Mouse (Mus musculus) gastrocnemius, postnatal 36 days (tissue): ENCODE data around the gene Gli3. TPM values are rescaled to one million over a fixed set of nuclear protein-coding genes. Genes with fewer than 3 reads are reported as not detected.

ENCODE experiments used
- DNase-seq, 2 experiments: peaks; one replicate each; pipeline ENCODE4 v3.0.0; 2022
- intact Hi-C: fragments of 180-260 bp; cut with DNase I; formaldehyde crosslinking; loops from one replicate; pipeline ENCODE4 v1.15.1; 2025
- total RNA-seq, 2 experiments: library from RNA; stranded (reverse); gene quantifications; 2 replicates each; pipeline ENCODE4 v1.2.3; 2021

Gli3 gene
- total RNA-seq, 2 experiments from 2014 or later, result 1.1 to 1.3 TPM

DNA sequence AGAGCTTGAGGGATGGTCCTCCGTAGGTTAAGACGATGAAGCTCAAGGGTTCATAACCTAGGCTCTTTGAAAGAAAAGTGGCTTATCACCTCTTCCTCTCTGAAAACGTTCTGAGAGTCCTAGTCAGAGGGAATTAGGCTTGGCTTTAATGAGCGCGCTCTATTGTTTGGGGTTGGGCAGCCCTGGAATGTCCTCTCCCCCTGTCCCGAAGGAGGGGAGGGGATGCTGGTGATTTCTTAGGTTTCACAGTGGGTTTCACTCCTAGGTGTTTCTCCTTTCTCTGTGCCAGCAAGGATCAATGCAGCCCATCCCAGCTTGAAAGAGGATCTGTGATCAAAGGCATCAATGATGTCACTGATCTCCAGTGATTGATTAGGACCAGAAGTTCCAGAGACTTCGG, 24.3 kb downstream of the Gli3 start:
- no peak for DNase-seq
- intact Hi-C loops, result no loop called here

DNA sequence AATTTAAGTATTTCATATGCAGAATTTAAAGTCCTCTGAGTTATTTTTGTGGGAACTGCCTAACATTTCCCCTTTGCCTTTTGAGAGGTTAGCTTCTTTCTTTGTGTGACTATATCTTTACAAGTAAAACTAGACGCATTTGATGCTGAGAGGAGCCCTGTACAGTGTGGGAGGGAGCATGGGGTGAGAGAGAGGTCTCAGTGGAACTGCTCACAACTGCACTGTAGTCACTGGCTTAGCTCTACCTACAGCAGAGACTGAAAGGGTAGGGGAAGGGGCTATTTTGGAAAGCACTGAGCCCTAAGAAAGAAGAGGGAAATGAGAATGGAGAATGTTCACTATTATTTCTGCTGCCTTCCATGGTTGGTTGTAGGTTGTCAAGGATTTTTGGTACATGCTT, 25.0 kb downstream of the Gli3 start:
- intact Hi-C loops, result no loop called here
- DNase-seq, result no peak

DNA sequence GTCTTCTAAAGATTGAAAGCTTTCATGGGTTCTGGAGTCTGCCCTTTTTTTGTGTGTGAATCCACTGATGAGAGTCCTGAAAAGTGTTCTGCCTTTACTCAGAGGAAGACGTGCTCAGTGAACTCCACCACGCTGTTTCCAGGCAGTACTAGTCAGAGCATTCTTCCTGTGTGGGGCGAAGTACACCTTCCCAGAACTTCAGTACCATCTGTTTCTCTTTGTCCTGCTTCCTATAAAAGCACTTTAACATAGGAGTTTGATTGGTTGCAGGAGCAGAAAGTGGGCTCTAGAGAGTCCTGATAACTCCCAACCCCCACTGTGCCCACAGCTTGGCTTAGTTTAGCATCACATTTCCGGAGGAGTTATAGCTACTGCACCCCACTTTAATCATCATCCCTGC, 32.8 kb downstream of the Gli3 start:
- intact Hi-C loops, result no loop called here
- no peak for DNase-seq

DNA sequence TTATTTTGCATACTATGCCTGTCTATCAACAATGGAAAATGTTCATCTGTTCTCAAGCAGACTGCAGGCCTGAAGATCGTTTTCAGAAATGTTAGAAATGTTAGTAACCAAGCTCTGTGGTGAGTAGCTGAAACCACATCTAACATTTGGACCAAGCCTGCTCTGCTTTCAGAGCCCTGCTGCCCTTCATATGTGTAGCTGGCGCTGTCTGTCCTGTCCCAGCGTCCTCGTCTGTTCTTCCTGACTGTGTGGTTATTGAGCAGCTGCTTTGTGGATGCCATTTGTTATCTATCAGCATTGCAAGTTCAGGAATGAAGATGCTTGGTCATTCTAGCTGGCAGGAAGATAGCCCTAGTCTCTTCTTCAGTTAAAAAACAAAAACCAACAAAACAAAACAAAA, 35.3 kb downstream of the Gli3 start:
- DNase-seq, result no peak
- intact Hi-C loops, result no loop called here

DNA sequence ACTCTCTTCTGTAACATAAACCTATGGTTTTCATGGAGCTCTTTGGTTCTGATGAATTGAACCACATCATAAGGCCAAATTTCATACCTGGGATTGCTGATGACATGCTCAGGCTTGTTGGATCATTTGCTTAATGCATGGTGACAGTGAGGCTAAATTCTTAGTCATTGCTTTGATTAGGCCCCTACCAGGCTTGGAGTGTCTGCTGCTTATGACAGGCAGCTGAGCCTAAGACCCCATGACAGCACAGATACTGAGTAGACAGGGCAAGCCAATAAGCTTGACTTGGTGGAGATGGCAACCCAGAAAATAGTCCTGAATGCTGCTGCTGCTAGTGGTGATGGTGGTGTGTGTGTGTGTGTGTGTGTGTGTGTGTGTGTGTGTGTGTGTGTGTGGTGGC, 47.9 kb downstream of the Gli3 start:
- no peak for DNase-seq
- intact Hi-C loops, result no loop called here

DNA sequence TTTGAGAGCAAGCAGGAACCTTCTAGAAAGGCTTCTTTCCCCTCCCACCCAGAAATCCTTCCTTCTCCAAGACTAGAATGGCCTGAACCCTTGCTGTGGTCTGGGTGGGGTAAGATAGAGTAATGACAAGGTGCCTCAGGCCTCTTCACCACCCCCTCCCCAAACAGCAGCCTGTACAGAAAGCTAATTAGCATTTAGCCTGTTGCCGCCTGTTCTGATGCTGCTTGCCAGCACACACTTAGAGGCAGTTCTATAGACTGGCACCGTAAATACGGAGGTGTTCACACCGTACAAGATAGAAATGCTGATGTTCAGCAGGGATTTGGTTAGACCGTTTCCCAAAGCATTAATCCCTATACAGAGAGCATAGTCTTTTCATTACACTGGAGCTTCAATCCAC, 50.1 kb downstream of the Gli3 start:
- DNase-seq, result no peak
- intact Hi-C loops, result no loop called here

DNA sequence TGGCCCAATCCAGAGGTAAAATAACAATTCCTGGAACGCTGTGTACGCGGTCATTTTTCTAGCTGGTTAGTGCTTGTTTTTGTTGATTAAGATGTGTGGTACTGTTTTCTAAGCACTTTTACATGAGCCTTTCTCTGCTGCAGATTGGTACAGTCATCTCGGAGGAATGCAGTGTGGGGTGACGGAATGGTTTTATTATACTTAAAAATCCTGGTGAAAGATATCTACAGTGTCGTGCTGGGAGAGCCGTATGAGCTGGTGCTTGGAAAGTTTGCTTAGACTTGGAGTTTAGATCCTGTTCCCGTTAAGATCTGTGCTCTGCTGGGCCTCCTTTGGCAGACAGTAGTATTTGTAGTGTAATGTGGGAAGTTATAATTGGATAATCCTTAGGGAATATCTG, 51.0 kb downstream of the Gli3 start:
- intact Hi-C loops, result no loop called here
- no peak for DNase-seq

DNA sequence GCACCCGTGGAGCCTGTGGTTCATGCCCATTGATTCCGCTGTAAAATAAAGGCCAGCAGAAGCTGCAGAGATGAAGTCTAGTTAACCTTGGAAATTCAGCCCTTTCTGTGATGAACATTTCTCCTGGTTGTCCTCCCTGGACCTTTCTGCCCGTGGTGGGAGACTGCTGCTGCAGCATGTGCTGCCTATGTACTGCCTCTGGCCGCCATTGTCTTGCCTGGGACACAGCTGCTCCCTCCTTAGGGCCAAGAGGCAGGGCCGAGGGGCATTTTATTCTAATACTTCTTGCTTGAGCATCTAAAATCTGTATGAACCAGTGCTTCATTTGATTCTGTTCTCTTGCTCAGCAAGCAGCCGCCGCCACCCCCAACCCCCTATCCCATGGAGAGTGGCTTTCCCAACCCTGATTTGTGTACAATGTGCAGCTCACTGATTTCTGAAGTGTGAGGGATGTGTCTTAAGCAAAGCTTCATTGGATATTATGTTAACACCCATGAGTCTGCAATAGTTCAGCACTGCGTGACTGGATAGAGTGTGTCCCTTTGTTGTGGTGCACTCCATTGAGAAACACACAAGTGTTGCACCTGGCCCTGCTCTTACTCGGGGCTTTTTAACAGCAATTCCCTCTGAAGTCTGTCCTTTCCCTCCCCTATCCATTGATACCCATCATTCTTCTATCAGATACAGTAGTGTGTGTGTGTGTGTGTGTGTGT, 54.2 kb downstream of the Gli3 start:
- intact Hi-C loops, result no loop called here
- no peak for DNase-seq

DNA sequence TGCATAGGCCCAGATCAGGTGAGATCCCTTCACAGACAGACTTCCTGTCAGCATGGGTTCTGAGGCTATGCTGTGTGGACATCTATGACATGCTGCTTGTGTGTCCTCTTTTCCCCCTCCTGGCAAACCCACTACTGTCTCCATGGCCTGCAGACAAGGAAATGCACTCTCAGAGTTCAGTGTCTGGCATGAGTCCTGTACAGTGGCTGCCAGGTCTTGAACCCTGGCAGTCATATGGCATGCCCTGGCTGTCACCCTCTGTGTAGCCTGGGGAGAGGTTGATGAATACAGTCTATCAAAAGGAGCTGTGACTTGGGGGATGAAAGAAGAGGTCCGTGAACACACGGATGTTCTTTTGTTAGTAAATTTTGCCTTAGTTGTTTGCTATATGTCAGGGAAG, 57.3 kb downstream of the Gli3 start:
- DNase-seq, result no peak
- intact Hi-C loops, result no loop called here

DNA sequence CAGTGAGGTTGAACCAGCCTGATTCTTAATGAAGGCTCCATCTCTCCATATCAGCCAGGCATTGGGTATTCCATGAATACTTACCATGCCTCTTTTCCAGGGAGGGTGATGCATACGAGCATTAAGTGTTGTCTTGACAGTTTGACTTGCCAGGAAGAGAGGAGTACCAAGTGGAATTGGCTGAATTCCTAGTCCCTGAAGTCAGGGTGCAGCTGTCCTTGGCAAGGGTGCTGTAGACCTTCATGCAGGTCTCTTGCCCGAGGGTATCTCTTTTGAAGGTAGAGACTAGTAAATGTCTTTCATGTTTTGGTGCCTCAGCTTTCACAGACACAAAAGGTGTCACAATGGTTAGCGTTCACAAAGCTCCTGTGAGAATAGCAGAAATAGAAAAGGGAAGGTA, 59.1 kb downstream of the Gli3 start:
- intact Hi-C loops, result no loop called here

DNA sequence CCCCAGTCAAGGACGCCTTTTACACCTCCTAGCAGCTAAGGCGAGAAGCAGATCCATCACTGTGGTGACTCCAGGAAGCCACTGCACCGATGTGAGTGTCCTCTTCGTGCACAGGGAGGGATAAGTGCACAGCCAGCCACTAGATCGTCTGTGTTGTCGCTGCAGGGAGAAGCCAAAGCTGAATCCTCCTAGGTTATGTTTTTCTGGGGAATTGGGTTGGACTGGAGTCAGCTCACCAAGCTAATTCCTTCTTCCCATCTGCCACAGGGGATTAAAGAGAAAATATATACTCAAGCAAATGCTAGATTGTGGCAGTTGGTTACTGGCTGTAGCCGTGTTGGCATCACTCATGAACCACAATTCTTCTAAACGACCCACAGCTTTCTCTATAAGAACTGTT, 61.2 kb downstream of the Gli3 start:
- intact Hi-C loops, result no loop called here

More for the DNA sequence above, 59.1 kb downstream of the Gli3 start:
- no peak for DNase-seq

DNA sequence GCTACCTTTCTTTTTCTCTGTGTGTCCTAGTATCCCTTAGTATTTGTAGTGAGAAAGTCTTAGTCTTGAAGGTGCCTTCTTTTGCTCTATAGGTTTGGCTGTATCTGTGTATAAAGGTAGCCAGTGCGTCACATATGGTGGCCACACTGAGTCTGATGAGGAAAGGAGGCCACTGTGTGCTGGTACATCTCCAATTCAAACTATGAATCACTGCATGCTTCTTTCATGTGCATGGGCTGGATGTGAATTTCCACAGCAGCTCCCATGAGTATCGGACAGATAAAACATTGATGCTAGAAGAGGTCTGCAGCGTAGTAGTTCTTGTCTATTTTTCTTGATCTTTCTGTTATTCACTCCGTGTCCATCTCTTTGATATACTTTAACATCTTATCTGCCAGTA, 63.7 kb downstream of the Gli3 start:
- no peak for DNase-seq
- intact Hi-C loops, result no loop called here

More for the DNA sequence above, 61.2 kb downstream of the Gli3 start:
- no peak for DNase-seq

DNA sequence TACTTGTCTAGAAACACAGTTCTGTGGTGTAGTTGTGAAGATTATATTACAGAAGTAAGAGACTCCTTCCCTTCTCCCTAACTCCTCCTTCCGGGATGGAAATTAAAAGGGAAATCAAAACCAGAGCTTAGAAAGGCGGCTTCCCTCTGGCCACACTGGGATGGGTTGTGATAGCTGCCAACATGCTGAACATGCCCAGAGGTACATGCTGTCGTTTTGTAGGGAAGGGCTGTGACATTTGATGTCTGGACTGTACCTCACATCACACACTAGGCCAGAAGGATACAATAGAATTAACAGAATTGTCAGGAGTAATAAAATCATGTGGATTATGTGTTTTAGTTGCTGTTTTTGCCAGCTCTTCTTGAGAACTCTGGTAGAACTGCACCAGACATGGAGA, 68.5 kb downstream of the Gli3 start:
- intact Hi-C loops, result no loop called here
- DNase-seq, result no peak

DNA sequence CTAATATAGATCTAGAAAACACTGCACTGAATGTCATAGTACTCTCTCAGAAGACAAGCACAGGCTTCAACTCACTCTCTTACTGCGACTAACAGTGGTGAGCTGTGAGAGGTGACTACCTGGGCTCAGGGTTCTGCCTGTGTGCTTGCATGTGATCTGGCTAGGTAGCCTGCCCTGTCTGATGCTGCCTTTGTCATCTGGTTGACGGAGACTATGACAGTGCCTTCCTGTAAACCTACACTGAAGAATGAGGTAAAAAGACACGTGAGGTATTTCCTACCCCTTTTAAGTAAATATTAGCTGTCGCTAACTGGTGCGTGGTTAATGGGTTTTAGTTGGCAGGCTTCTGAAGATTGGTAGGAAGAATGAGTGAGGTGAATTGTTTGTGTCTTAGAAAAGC, 74.2 kb downstream of the Gli3 start:
- intact Hi-C loops, result no loop called here
- DNase-seq, result no peak

DNA sequence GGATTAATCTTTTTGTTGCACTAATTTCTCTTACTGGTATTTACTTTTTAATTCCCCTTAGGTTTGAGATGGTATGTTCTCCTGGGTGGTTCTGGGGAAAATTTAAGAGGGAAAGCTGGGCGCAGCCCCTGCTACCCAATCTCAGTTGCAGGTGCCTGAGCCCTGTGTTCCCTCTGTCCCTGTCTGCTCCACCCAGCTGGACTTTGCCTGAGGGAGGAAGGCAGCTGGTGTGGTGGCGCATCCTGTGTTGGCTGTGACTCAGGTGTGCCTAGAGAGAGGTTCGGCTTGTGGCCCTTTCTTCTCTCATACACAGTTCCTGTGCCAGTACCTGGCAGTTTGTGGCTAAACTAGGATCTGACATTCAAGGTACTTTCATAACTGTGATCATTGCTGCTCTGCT, 74.6 kb downstream of the Gli3 start:
- intact Hi-C loops, result no loop called here
- DNase-seq, result no peak

DNA sequence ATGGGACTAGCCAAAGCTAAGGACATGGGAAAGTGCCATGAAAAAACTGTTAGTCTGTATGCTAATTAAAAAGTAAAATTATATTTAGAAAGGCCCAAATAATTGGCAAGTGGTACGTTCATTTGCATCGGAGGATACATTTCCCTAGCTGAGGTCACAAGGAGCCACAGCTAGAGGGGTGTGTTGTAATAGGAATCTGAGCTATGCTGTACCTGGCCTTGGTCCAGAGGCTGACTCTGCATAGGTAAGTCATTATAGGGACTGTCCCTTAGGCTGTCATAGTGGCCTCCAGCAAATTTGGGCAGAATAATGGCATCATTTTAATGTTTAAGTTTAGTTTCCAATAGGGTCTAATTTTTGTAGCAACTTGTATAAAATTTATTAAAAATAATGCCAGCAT, 75.4 kb downstream of the Gli3 start:
- no peak for DNase-seq

DNA sequence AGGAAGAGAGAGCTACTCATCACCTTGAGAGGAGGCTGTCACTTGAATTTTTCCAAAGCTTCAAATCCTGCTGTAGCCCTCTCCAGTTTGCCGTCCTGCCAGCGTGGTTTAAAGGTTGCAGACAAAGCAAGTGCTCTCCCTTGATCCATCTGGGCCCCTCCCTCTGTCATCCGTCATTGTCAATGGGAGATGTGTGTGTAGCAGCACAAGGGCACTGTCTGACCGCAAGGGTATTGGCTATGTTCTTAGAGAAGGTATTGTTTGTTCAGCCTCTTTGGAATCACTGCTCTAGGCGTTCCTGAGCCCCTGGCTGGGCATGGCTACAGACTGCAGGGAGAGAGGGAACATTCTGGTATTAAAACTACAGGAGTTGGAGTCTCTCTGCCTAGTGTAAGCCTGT, 79.0 kb downstream of the Gli3 start:
- DNase-seq, result no peak
- intact Hi-C loops, result no loop called here

More for the DNA sequence above, 75.4 kb downstream of the Gli3 start:
- intact Hi-C loops, result no loop called here

DNA sequence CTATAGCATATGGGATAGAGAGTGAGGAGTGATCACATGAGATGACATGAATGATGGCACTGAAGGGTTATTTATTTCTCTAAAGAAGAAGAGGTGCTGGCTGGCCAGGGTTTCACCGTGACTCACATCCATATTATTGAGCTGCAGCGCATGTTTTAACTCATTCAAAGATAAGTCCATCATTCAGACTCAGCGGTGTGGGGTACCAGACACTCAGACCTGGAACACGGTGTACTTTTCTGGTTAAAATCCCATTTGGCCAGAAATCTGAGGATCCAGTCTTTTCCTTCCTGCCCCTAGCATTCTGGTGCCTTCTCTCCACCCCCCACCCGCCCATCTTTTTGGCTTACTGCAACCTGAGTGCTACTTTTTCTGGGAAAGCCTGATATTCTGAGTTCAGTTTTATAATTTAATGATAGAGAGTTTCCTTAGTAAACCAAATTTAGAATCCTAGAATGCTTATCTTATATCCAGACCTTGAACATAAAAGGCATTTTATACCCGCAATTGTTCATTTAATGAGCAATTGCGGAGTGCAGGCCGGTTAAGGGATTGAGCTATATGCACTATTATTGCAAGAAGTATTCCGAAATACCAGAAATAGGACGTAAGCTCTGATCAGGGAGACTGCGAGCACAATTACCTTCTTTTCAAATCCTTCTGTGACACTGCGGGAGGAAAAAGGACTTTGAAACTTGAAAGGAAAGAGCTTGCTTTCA, 80.3 kb downstream of the Gli3 start:
- intact Hi-C loops, result no loop called here
- DNase-seq, result no peak

DNA sequence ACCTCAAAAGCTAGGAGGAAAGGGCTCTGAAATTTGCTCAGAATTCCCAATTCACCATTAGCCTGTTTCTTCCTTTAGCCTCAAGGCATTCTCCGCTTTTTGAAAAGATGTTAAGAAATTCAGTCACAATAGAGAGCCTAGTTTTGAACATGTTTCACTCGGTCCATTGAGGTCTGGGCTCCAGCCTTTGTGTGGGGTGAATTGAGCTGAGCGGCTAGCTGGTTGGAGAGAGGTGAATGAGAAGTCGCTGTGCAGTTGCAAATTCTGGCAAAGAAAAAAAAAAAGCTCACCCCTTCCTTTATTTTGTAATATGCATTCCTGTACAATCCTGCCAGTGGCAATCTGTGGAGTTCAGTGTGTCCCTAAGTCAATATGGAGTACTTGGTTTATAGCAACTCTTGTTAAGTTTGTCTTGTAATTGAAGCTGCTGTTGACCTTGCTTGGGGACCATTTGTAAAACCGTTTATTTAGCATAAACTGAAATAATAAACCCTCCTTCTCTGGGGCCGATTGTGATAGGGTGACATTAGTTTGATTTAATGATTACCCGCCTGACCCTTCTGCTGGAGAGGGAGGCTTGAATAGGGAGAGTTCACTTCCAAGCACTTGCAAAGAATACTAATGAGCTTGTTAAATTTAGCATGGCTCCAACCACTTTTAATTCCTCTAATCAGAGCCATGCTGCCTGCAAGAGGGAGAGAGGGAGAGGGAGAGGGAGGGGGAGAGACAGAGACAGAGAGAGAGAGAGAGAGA, 81.0 kb downstream of the Gli3 start:
- intact Hi-C loops, result no loop called here
- no peak for DNase-seq

DNA sequence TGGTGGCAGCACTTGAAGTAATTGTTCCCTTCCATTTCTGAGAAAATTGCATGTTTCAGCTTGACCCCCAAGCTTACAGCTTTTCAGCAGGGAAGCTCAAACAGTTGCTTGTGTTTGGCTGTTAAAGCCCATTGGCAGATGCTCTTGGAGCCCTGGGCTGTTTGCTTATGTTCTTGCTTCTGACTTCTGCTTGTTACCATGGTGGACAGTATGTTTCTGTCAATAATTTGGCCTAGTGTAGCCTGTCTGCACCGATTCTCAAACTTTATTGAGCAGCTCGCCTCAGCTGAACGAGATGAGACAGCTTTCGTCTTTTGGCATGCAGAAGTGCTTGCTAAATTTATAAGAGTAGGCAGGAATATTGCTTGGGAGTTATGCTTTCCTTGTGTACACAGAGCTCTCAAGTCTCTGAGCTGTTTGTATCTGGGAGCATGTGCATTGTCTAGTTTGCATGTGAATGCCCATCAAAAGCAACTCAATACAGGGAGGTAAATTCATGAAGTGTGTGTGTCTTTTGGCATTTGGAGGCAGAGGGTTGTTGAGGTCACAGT, 82.4 kb downstream of the Gli3 start:
- intact Hi-C loops, result no loop called here
- no peak for DNase-seq

DNA sequence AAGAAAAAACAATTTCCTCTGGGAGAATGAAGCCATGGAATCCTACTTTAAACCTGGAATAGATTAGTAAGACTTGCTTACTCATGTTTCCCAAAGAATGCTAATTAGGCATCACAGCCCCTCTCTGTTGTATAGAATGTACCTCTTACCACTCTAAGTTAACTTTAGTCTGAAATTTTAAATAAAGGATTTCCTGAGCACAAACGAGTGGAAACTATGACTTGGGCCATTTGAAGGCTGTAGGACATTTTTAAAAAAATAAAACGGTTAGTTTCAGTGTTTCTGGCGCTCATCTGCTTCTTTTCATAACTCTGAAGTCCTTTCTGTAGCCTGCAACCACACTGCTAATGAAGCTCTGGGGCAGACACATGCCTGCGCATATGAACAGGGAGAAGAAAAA, 83.2 kb downstream of the Gli3 start:
- intact Hi-C loops, result no loop called here
- no peak for DNase-seq
